Mouse (Mus musculus) heart, adult 2 months (tissue): ENCODE measurements at regions not wholly inside any gene's neighbourhood (a gene's known extent, or its start where the extent isn't known, plus 50 kb on each side); places are given as distances from the start of the nearest gene placed in this dataset.

ENCODE experiments used
- DNase-seq, 2 experiments: peaks; one replicate each; pipeline ENCODE4 v3.0.0; 2021
- H3K27ac ChIP-seq: fragments of 200-600 bp; 2 replicates; pipeline ENCODE4 v1.8.1; 2022
- H3K27me3 ChIP-seq: fragments of 200-500 bp; 2 replicates; pipeline ENCODE4 v1.6.1; 2012; ENCODE audit warnings: mild to moderate bottlenecking, low read length, inconsistent platforms, mixed read lengths; ENCODE audit not compliant: control insufficient read depth, insufficient read depth
- H3K36me3 ChIP-seq: fragments of 200-500 bp; 2 replicates; pipeline ENCODE4 v1.6.1; 2012; ENCODE audit warnings: low read length, inconsistent platforms; ENCODE audit not compliant: control insufficient read depth, insufficient read depth
- H3K4me1 ChIP-seq: fragments of 200-500 bp; 2 replicates; pipeline ENCODE4 v1.6.1; 2011; ENCODE audit warnings: low read length; ENCODE audit not compliant: control insufficient read depth, insufficient read depth
- H3K4me3 ChIP-seq: fragments of 200-600 bp; 2 replicates; pipeline ENCODE4 v1.8.1; 2022
- H3K79me2 ChIP-seq: fragments of 200-500 bp; replicated peaks from 2 replicates; pipeline ENCODE4 v1.6.1; 2012; ENCODE audit warnings: mild to moderate bottlenecking, inconsistent platforms, low read length, moderate library complexity, mixed read lengths; ENCODE audit not compliant: control insufficient read depth, insufficient read depth
- H3K9ac ChIP-seq: fragments of 200-500 bp; 2 replicates; pipeline ENCODE4 v1.6.1; 2012; ENCODE audit warnings: low read depth, mild to moderate bottlenecking, control low read depth, inconsistent platforms, low read length, mixed read lengths
- CTCF ChIP-seq: fragments of 200-600 bp; IDR thresholded peaks from 2 replicates; pipeline ENCODE4 v1.8.1; 2022; ENCODE audit warnings: antibody characterized with exemption, mild to moderate bottlenecking, moderate library complexity
- EP300 ChIP-seq: fragments of 200-500 bp; IDR thresholded peaks from 2 replicates; pipeline ENCODE4 v1.6.1; 2011; ENCODE audit warnings: low read depth, low read length, control low read depth; ENCODE audit not compliant: insufficient read depth
- POLR2A ChIP-seq: fragments of 200-500 bp; IDR thresholded peaks from 2 replicates; pipeline ENCODE4 v1.6.1; 2011; ENCODE audit warnings: mild to moderate bottlenecking, low read depth, low read length, control low read depth; ENCODE audit not compliant: insufficient read depth
- WGBS: fragments of 180-500 bp; shearing (Covaris S2); methylation state at CpG from one replicate; pipeline ENCODE4 v1.1.7; 2018; 5-methylcytosine and 5-hydroxymethylcytosine counted together
- intact Hi-C: fragments of 180-260 bp; cut with DNase I; formaldehyde crosslinking; loops from one replicate; pipeline ENCODE4 v1.15.1; 2025

DNA sequence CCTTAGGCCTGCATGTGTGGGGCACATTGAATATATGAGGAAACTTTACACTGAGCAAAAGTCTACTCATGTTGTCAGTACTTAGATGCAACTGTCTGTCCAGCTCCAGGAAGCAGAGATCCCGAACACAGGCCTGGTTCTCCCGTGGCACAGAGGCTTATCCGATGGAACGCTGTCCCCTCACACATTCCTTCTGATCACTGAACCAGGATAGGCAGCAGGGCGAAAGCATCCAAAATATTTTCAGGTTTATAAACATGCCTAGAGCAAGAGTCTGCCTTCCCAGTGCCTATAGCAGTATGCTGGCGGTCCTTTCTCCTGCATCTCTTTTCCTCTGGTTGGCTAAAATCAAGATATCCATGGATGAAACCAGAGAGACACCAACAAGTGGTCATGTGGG is 109.3 kb upstream of the Adamts18 start:
- H3K4me1 ChIP-seq = no peaks in the 10 kb centered on the region

DNA sequence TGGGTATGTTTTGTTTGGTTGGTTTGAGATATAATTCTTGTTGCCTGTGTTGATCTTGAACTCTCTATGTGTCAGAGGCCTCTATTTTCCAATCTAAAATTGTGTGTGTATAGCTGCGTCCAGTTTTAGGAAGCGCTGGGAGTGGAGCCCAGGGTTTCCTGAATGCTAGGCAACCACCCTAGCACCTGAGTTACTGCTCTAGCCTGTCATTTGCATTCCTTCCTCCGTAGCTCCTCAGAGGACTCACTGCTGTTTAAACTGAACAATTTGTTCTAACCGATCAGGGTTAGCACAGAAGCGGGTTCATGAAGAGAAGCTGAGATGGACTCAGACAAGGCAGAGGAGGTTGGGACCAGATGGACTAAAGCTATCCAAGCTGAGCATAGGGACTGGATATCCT is 127.3 kb upstream of the Adamts18 start:
- no peak overlapping the region for H3K9ac ChIP-seq
- no peaks in the 10 kb centered on the region for H3K36me3 ChIP-seq
- no peaks in the 10 kb centered on the region for H3K79me2 ChIP-seq
- no peak overlapping the region for H3K27ac ChIP-seq
- WGBS = 72% methylated on average over 5 of the region's 5 CpGs
- TF ChIP-seq CTCF (no peak), EP300 (no peak), POLR2A (no peak)
- no peak overlapping the region for H3K4me3 ChIP-seq
- no peak for DNase-seq
- H3K27me3 ChIP-seq = no peaks in the 10 kb centered on the region
- H3K4me1 ChIP-seq = no peaks in the 10 kb centered on the region; the same call in 1 of the 2 replicates
- intact Hi-C loops = no loop called here

More for the DNA sequence above, 109.3 kb upstream of the Adamts18 start:
- Histone ChIP-seq H3K27me3 (no peaks in the 10 kb centered on the region), H3K27ac (no peak overlapping the region), H3K79me2 (no peaks in the 10 kb centered on the region), H3K4me3 (no peak overlapping the region), H3K9ac (no peak overlapping the region), H3K36me3 (no peaks in the 10 kb centered on the region)
- no peak for TF ChIP-seq EP300
- no peak for TF ChIP-seq POLR2A
- no peak for TF ChIP-seq CTCF
- DNase-seq = no peak
- WGBS = 63% methylated on average over 6 of the region's 6 CpGs
- intact Hi-C loops = no loop called here

DNA sequence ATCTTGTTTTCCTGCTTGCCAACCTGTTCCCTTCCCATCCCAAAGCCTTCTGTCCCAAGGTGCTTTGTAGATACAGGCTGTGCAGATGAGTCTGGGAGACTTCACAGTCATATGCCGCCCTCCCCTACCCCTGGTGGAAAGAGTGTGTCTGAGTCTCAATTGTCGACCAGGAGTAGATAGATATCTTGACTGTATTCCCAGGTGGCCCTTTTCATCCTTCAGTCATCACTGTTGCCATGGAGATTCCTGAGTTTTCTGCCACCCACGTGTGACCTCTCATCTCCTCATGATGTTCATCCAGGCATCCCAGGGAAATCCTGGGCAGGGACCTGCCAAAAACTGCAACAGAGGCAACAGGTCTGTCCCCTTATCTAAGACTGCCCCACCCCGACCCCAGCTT is 128.1 kb upstream of the Adamts18 start:
- TF ChIP-seq EP300 = no peak
- TF ChIP-seq POLR2A = no peak
- no peak for TF ChIP-seq CTCF
- no peaks in the 10 kb centered on the region for H3K36me3 ChIP-seq
- 28% methylated on average over 4 of the region's 4 CpGs for WGBS
- H3K27me3 ChIP-seq = no peaks in the 10 kb centered on the region
- no peaks in the 10 kb centered on the region; the same call in 1 of the 2 replicates for H3K4me1 ChIP-seq
- H3K9ac ChIP-seq = no peak overlapping the region
- no peak for DNase-seq
- H3K4me3 ChIP-seq = no peak overlapping the region
- no peak overlapping the region for H3K27ac ChIP-seq
- no peaks in the 10 kb centered on the region for H3K79me2 ChIP-seq
- intact Hi-C loops = no loop called here

DNA sequence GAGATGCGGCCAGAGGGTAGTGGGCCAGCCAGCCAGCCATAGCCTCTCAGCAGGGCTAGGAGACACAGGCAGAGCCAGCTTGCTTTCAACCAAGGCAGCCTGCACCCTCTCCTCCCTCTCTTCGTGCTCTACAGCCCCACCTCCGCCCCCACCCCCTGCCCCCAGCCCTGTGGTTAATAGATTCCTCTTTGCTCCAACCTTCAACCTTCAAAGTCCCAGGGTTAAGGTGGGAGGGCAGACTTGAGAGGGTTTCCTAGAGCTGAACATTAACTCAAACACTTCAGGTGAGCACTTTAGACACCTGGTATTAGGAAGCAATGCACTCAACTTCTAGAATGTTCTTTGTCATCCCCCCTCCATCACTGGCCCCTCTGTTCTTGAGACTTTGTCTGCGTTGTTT is 128.5 kb upstream of the Adamts18 start:
- intact Hi-C loops = no loop called here
- TF ChIP-seq EP300 (no peak), POLR2A (no peak), CTCF (no peak)
- no peaks in the 10 kb centered on the region for H3K27me3 ChIP-seq
- no peak overlapping the region for H3K4me3 ChIP-seq
- DNase-seq = no peak
- no peaks in the 10 kb centered on the region for H3K79me2 ChIP-seq
- no peak overlapping the region for H3K9ac ChIP-seq
- H3K36me3 ChIP-seq = no peaks in the 10 kb centered on the region
- no peaks in the 10 kb centered on the region; the same call in 1 of the 2 replicates for H3K4me1 ChIP-seq
- no peak overlapping the region for H3K27ac ChIP-seq
- 33% methylated on average over 4 of the region's 4 CpGs for WGBS

DNA sequence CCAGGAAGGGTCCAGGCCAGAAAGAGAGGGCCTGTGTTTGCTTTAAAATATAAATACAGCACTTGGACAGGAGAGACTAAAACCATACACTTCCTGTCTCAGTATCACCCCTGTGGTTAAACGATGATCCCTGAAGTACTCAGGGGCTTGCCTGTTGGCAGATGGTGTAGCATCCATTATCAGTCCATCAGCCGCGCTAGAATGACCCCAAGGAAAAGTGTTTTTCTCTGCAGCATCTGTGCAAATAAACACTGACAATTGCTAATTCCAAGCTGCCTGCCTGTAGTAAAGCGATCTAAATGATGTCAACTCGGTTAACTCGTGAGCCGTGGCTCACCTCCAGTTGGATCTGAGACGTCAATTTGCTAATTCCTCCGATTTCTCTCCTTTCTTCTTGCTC is 130.4 kb upstream of the Adamts18 start:
- intact Hi-C loops = no loop called here
- no peaks in the 10 kb centered on the region for H3K4me1 ChIP-seq
- TF ChIP-seq POLR2A = no peak
- no peak for TF ChIP-seq CTCF
- TF ChIP-seq EP300 = no peak
- H3K27ac ChIP-seq = no peak overlapping the region
- no peaks in the 10 kb centered on the region for H3K79me2 ChIP-seq
- DNase-seq = no peak
- no peak overlapping the region for H3K4me3 ChIP-seq
- H3K36me3 ChIP-seq = no peaks in the 10 kb centered on the region
- 48% methylated on average over 9 of the region's 9 CpGs for WGBS
- H3K27me3 ChIP-seq = no peaks in the 10 kb centered on the region; the same call in 1 of the 2 replicates
- no peak overlapping the region for H3K9ac ChIP-seq

DNA sequence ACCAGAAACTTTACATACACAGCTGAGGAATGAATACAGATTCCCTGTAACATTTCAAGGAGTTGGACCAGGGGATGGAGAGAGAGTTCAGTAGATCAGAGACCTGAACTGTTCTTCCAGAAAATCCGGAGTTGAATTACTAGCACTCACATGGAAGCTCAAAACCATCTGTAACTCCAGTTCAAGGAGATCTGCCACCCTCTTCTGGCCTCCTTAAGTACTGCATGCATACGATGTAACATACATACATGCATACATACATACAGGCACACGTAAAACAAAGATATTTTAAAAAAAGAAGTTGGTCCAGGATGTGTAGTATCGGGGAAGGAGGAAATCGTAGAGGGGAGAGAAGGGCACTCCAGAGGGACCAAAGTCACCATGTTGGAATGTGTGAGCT is 131.3 kb upstream of the Adamts18 start:
- H3K27me3 ChIP-seq = no peaks in the 10 kb centered on the region; the same call in 1 of the 2 replicates
- no peak for DNase-seq
- H3K4me1 ChIP-seq = no peaks in the 10 kb centered on the region
- TF ChIP-seq POLR2A (no peak), CTCF (peak; percentile 24)
- H3K27ac ChIP-seq = no peak overlapping the region
- no peak overlapping the region for H3K4me3 ChIP-seq
- H3K9ac ChIP-seq = no peak overlapping the region
- intact Hi-C loops = no loop called here
- no peaks in the 10 kb centered on the region for H3K79me2 ChIP-seq
- no peaks in the 10 kb centered on the region for H3K36me3 ChIP-seq
- WGBS = 91% methylated on average over 5 of the region's 5 CpGs

DNA sequence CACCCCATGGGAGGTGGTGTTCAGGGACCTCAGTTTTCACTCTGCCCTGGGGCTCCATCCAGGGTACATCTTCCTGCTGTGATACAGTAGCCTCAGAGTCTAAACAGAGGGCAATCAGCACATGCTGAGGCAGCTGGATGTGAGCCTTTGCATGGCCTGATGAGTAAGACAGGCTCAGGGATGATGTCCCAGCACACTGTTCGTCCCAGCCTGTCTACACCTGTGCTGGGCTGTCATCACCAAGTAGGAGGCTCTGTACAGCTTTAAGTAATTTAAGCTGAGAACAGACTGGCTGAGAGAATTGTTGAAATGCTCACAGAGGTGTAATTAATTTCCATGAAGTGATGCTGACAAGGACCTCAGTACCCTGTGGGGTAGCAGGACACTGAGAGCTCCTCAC is 132.8 kb upstream of the Adamts18 start:
- intact Hi-C loops = no loop called here
- H3K9ac ChIP-seq = no peak overlapping the region
- no peaks in the 10 kb centered on the region; the same call in 1 of the 2 replicates for H3K27me3 ChIP-seq
- TF ChIP-seq POLR2A (no peak), CTCF (no peak)
- no peaks in the 10 kb centered on the region; the same call in 1 of the 2 replicates for H3K4me1 ChIP-seq
- H3K4me3 ChIP-seq = no peak overlapping the region
- no peaks in the 10 kb centered on the region for H3K36me3 ChIP-seq
- DNase-seq = no peak
- no peak overlapping the region for H3K27ac ChIP-seq
- WGBS = 23% methylated on average over 1 of the region's 1 CpGs
- no peaks in the 10 kb centered on the region for H3K79me2 ChIP-seq
